Mouse (Mus musculus): ENCODE measurements around the gene Tmem86b. TPM values are rescaled to one million over a fixed set of nuclear protein-coding genes. Genes with fewer than 3 reads are reported as not detected.

Gene Tmem86b
- total RNA-seq, 2 experiments from 2014 or later, result 15.4 to 20.8 TPM

DNA sequence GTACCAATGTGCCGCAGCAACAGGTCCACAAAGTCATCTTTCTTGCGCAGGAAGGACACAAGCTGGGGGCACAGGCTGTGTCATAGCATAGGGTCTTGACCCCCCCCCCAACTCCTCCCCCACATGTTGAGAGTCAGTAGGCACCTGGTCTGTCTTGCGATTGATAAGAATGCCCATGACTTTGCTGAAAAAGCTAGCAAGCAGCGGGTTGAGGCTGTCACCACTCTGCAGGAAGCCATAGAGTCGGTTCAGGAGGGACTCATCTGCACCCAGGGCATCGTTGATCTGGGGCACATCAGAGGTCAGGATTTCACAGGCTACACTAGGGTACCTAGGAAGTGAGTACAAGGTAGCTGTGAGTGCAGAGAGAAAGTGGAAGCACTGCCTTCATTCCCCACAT is 12.0 kb upstream of the Tmem86b start:
- TF ChIP-seq CTCF (IDR thresholded peaks at IDR 0.05), result no peak

GRCm38 (mm10) chr7:4641956-4642355 is 10.7 kb upstream of the Tmem86b start:
- DNase-seq (ENCODE audit: extremely low spot score in 1 of 2, low spot score in 2 of 2), result no peak
- Histone ChIP-seq H3K27ac (no peak overlapping the region), H3K4me3 (no peak overlapping the region)
- TF ChIP-seq CTCF (IDR thresholded peaks at IDR 0.05), result no peak
- intact Hi-C loops (cut with DNase I), result no loop called here

More for the DNA sequence above, 12.0 kb upstream of the Tmem86b start:
- no peak for DNase-seq (ENCODE audit: extremely low spot score in 1 of 2, low spot score in 2 of 2)
- Histone ChIP-seq H3K4me3 (no peak overlapping the region), H3K27ac (no peak overlapping the region)
- intact Hi-C loops (cut with DNase I), result no loop called here

GRCm38 (mm10) chr7:4641155-4641554 is 9.9 kb upstream of the Tmem86b start:
- no peak overlapping the region for H3K4me3 ChIP-seq
- peak overlapping the region; percentile 29; the same call in 1 of the 2 replicates for H3K27ac ChIP-seq
- intact Hi-C loops (cut with DNase I), result no loop called here
- TF ChIP-seq CTCF (IDR thresholded peaks at IDR 0.05), result no peak; the same call in 1 of the 2 replicates
- DNase-seq (ENCODE audit: extremely low spot score in 1 of 2, low spot score in 2 of 2), result peak in 1 of 2 experiments; percentile 32

DNA sequence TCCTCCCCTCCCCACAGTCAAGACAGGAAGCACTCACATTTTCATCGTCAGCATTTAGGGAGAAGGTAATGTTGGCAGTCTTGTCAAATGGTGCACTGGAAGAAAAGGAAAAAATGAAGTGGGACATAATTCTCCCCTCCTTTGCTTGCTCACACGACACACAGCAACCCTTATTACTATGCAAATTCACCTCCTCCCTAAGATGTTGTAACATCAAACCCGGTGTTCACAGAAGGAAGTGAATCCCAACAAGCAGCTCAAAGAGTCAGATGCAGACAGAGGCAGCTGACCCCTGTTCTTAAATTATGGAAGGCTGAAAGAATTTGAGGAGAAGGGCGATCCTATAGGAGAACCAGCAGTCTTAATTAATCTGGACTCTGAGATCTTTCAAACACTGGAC is 5.0 kb upstream of the Tmem86b start:
- TF ChIP-seq CTCF (IDR thresholded peaks at IDR 0.05), result no peak
- no peak for DNase-seq (ENCODE audit: extremely low spot score in 1 of 2, low spot score in 2 of 2)
- intact Hi-C loops (cut with DNase I), result no loop called here

GRCm38 (mm10) chr7:4630198-4630597 is 1.0 kb downstream of the Tmem86b start:
- no peak overlapping the region for H3K27ac ChIP-seq
- intact Hi-C loops (cut with DNase I), result no loop called here
- no peak for DNase-seq (ENCODE audit: extremely low spot score in 1 of 2, low spot score in 2 of 2)
- H3K4me3 ChIP-seq, result no peak overlapping the region
- no peak for TF ChIP-seq CTCF (IDR thresholded peaks at IDR 0.05)

More for the DNA sequence above, 5.0 kb upstream of the Tmem86b start:
- Histone ChIP-seq H3K27ac (no peak overlapping the region), H3K4me3 (no peak overlapping the region)

- Histone ChIP-seq H3K27ac (no peak overlapping the region), H3K4me3 (no peak overlapping the region)
- no peak for TF ChIP-seq CTCF (IDR thresholded peaks at IDR 0.05)
- no peak for DNase-seq (ENCODE audit: extremely low spot score in 1 of 2, low spot score in 2 of 2)
- intact Hi-C loops (cut with DNase I), result no loop called here
Measured at GRCm38 (mm10) chr7:4629586-4629985, 1.6 kb downstream of the Tmem86b start.

DNA sequence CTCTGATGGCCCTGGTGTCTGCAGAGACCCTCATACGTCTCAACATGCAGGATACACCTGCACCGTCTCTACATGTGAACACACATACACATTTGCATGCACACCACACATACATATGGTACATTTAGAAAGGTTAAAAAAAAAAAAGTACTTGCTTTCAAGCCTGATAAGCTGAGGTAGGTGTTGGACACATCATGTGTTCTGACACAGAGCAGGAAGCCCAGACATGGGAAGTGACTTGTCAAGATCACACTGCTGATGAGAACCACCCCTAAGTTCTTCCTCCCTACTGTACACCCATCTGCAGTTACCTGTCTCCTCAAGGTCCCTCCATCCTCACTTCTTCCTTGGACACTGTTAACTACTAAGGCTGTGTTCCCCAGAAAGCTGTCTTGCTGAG is 5.3 kb downstream of the Tmem86b start:
- intact Hi-C loops (cut with DNase I), result no loop called here
- no peak for TF ChIP-seq CTCF (IDR thresholded peaks at IDR 0.05)
- no peak for DNase-seq (ENCODE audit: extremely low spot score in 1 of 2, low spot score in 2 of 2)
- H3K4me3 ChIP-seq, result no peak overlapping the region
- no peak overlapping the region for H3K27ac ChIP-seq

DNA sequence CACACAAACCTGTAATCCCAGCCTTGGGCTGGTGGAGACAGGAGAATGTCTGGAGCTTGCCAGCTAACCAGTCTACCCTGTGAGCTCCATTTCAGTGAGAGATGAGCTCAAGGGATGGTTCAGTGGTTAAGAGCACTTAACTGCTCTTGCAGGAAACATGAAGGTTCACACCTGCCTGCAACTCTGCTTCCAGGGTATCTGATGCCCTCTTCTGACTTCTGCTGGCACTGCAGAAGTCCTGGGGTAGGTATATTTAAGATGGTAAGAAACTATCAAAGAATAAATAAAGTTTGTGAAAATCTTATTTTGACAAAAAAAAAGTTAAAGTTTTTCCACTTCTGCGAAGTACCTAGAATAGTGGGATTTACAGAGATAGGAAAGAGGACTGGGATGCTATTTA is 6.9 kb downstream of the Tmem86b start:
- DNase-seq (ENCODE audit: extremely low spot score in 1 of 2, low spot score in 2 of 2), result no peak
- H3K27ac ChIP-seq, result no peak overlapping the region
- TF ChIP-seq CTCF (IDR thresholded peaks at IDR 0.05), result peak; percentile 37
- H3K4me3 ChIP-seq, result no peak overlapping the region
- intact Hi-C loops (cut with DNase I), result loop anchor here (5.0 kb wide), 1 partner anchor 62 kb away; no protein-coding TSS in a partner anchor

DNA sequence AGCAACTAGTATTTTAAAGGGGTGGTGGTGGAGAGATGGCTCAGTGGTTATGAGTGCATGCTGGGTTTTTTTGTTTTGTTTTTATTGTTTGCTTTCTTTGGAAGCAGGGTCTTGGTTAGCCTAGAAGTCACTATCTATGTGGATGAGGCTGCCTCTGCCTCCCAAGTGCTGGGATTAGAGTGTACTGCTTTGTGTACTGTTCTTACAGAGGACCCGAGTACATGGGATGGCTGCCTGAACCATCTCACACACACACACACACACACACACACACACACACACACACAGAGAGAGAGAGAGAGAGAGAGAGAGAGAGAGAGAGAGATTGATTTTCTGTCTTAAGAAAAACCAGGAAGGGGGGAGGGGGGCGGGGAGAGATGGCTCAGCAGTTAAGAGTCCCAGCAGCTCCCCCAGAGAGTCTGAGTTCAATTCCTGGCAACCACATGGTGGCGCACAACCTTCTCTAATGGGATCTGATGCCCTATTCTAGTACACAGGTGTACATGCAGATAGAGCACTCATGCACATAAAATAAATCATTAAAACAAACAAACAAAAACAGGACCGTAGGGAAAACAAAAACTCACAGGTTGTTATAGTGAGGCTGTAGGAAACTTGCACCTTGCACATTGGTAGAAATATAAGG is 7.6 kb downstream of the Tmem86b start:
- Histone ChIP-seq H3K27ac (no peak overlapping the region), H3K4me3 (no peak overlapping the region)
- TF ChIP-seq CTCF (IDR thresholded peaks at IDR 0.05), result peak; percentile 46
- intact Hi-C loops (cut with DNase I), result loop anchor here (5.0 kb wide), 1 partner anchor 61 kb away; no protein-coding TSS in a partner anchor
- peak in 1 of 2 experiments; percentile 33 for DNase-seq (ENCODE audit: extremely low spot score in 1 of 2, low spot score in 2 of 2)

GRCm38 (mm10) chr7:4619979-4620378 is 11.2 kb downstream of the Tmem86b start:
- Histone ChIP-seq H3K27ac (no peak overlapping the region), H3K4me3 (no peak overlapping the region)
- no peak for DNase-seq (ENCODE audit: extremely low spot score in 1 of 2, low spot score in 2 of 2)
- no peak for TF ChIP-seq CTCF (IDR thresholded peaks at IDR 0.05)
- intact Hi-C loops (cut with DNase I), result loop anchor here (5.0 kb wide), 1 partner anchor 58 kb away; no protein-coding TSS in a partner anchor

GRCm38 (mm10) chr7:4613740-4614403 is 17.4 kb downstream of the Tmem86b start:
- intact Hi-C loops (cut with DNase I), result no loop called here
- no peak for DNase-seq (ENCODE audit: extremely low spot score in 1 of 2, low spot score in 2 of 2)
- Histone ChIP-seq H3K4me3 (no peak overlapping the region), H3K27ac (no peak overlapping the region)
- TF ChIP-seq CTCF (IDR thresholded peaks at IDR 0.05), result no peak

GRCm38 (mm10) chr7:4612956-4613355 is 18.3 kb downstream of the Tmem86b start:
- DNase-seq (ENCODE audit: extremely low spot score in 1 of 2, low spot score in 2 of 2), result no peak
- intact Hi-C loops (cut with DNase I), result no loop called here

More at GRCm38 (mm10) chr7:4612956-4613355, 18.3 kb downstream of the Tmem86b start:
- TF ChIP-seq CTCF (IDR thresholded peaks at IDR 0.05), result no peak
- H3K27ac ChIP-seq, result no peak overlapping the region
- H3K4me3 ChIP-seq, result no peak overlapping the region
